Mouse (Mus musculus) kidney, postnatal 36 days (tissue): ENCODE measurements at regions not wholly inside any gene's neighbourhood (a gene's known extent, or its start where the extent isn't known, plus 50 kb on each side); places are given as distances from the start of the nearest gene placed in this dataset.

ENCODE experiments used
- DNase-seq, 2 experiments: peaks; one replicate each; pipeline ENCODE4 v3.0.0; 2021 to 2022; ENCODE audit warnings: mixed read lengths in 2 of 2

- DNase-seq: no peak
Observed at GRCm38 (mm10) chr10:124945257-124945656, 444.0 kb downstream of the Slc16a7 start.

GRCm38 (mm10) chr10:124942214-124942613 is 447.1 kb downstream of the Slc16a7 start:
- DNase-seq: peak in 1 of 2 experiments; percentile 6

- no peak for DNase-seq
Observed at GRCm38 (mm10) chr10:124927218-124927617, 462.0 kb downstream of the Slc16a7 start.

- DNase-seq: no peak
Observed at GRCm38 (mm10) chr10:124900044-124900443, 489.2 kb downstream of the Slc16a7 start.

- no peak for DNase-seq
Observed at GRCm38 (mm10) chr10:124878525-124878924, 510.7 kb downstream of the Slc16a7 start.

- no peak for DNase-seq
Observed at GRCm38 (mm10) chr10:124877706-124878105, 511.6 kb downstream of the Slc16a7 start.

GRCm38 (mm10) chr10:124872211-124872610 is 517.1 kb downstream of the Slc16a7 start:
- no peak for DNase-seq

GRCm38 (mm10) chr10:124842546-124843113 is 546.6 kb downstream of the Slc16a7 start:
- no peak for DNase-seq

GRCm38 (mm10) chr10:124833930-124834329 is 555.3 kb downstream of the Slc16a7 start:
- DNase-seq: no peak

GRCm38 (mm10) chr10:124803997-124804614 is 585.2 kb downstream of the Slc16a7 start:
- no peak for DNase-seq
